Mouse (Mus musculus): ENCODE results near the gene Adprh.

Gene Adprh

GRCm38 (mm10) chr16:38443721-38444464 is 8.6 kb downstream of the Adprh start:
- DNase-seq (ENCODE audit: low read depth in 1 of 2, low spot score in 2 of 2): no peak

- DNase-seq (ENCODE audit: low read depth in 1 of 2, low spot score in 2 of 2): no peak
These were observed 10.3 kb downstream of the Adprh start for GRCm38 (mm10) chr16:38442216-38442615.

- DNase-seq (ENCODE audit: low read depth in 1 of 2, low spot score in 2 of 2): no peak
These were observed 10.9 kb downstream of the Adprh start for GRCm38 (mm10) chr16:38441611-38442010.

GRCm38 (mm10) chr16:38440403-38440802 is 12.1 kb downstream of the Adprh start:
- DNase-seq (ENCODE audit: low read depth in 1 of 2, low spot score in 2 of 2): no peak

- DNase-seq (ENCODE audit: low read depth in 1 of 2, low spot score in 2 of 2): no peak
These were observed 13.3 kb downstream of the Adprh start for GRCm38 (mm10) chr16:38439190-38439589.

GRCm38 (mm10) chr16:38434295-38434795 is 18.2 kb downstream of the Adprh start:
- no peak for DNase-seq (ENCODE audit: low read depth in 1 of 2, low spot score in 2 of 2)

- no peak for DNase-seq (ENCODE audit: low read depth in 1 of 2, low spot score in 2 of 2)
These were observed 19.0 kb downstream of the Adprh start for GRCm38 (mm10) chr16:38433514-38433913.

GRCm38 (mm10) chr16:38432498-38433425 is 19.7 kb downstream of the Adprh start, which contains the start of gene Pla1a:
Pla1a (minus strand) TSS chr16:38433145.
- DNase-seq (ENCODE audit: low read depth in 1 of 2, low spot score in 2 of 2): no peak

- no peak for DNase-seq (ENCODE audit: low read depth in 1 of 2, low spot score in 2 of 2)
These were observed 20.9 kb downstream of the Adprh start for GRCm38 (mm10) chr16:38431446-38432185.

- DNase-seq (ENCODE audit: low read depth in 1 of 2, low spot score in 2 of 2): no peak
These were observed 26.7 kb downstream of the Adprh start for GRCm38 (mm10) chr16:38425799-38426198.

- DNase-seq (ENCODE audit: low read depth in 1 of 2, low spot score in 2 of 2): no peak
These were observed 27.1 kb downstream of the Adprh start for GRCm38 (mm10) chr16:38425374-38425773.

- DNase-seq (ENCODE audit: low read depth in 1 of 2, low spot score in 2 of 2): no peak
These were observed 37.5 kb downstream of the Adprh start for GRCm38 (mm10) chr16:38414953-38415352.

GRCm38 (mm10) chr16:38408416-38408815 is 44.1 kb downstream of the Adprh start:
- DNase-seq (ENCODE audit: low read depth in 1 of 2, low spot score in 2 of 2): no peak

GRCm38 (mm10) chr16:38407584-38407983 is 44.9 kb downstream of the Adprh start:
- DNase-seq (ENCODE audit: low read depth in 1 of 2, low spot score in 2 of 2): no peak

GRCm38 (mm10) chr16:38406708-38407107 is 45.8 kb downstream of the Adprh start:
- DNase-seq (ENCODE audit: low read depth in 1 of 2, low spot score in 2 of 2): peak in 1 of 2 experiments; percentile 25

GRCm38 (mm10) chr16:38406293-38406692 is 46.2 kb downstream of the Adprh start:
- no peak for DNase-seq (ENCODE audit: low read depth in 1 of 2, low spot score in 2 of 2)

- DNase-seq (ENCODE audit: low read depth in 1 of 2, low spot score in 2 of 2): peak in 1 of 2 experiments; percentile 66
These were observed 48.9 kb downstream of the Adprh start for GRCm38 (mm10) chr16:38403639-38404038.

- DNase-seq (ENCODE audit: low read depth in 1 of 2, low spot score in 2 of 2): no peak
These were observed 51.0 kb downstream of the Adprh start for GRCm38 (mm10) chr16:38401468-38401867.

- DNase-seq (ENCODE audit: low read depth in 1 of 2, low spot score in 2 of 2): no peak
These were observed 52.1 kb downstream of the Adprh start for GRCm38 (mm10) chr16:38400311-38400960.

GRCm38 (mm10) chr16:38399531-38400231 is 52.8 kb downstream of the Adprh start:
- peak in 1 of 2 experiments; percentile 47 for DNase-seq (ENCODE audit: low read depth in 1 of 2, low spot score in 2 of 2)
